ENCODE assay signal across 1 mouse cellular context in genomic region chr1:86524619-86525498, GRCm38 (mm10).
TF ChIP-seq lines count a peak whose summit lies in the region.

No protein-coding gene starts in this region.

TF ChIP-seq in MEL, 35 proteins besides CTCF, POLR2A, EP300 and RAD21 (continued from another document):
- TF ChIP-seq ELF1 (IDR thresholded peaks at IDR 0.05; ENCODE audit: low read depth, low read length) (peak; percentile 79), NELFE (IDR thresholded peaks at IDR 0.05; ENCODE audit: low read depth, low read length) (no peak; the same call in 1 of the 2 replicates), MYC (IDR thresholded peaks at IDR 0.05; ENCODE audit: low read depth, low read length) (peak; percentile 95), USF1 (IDR thresholded peaks at IDR 0.05; ENCODE audit: low read depth, low read length) (0 out of 2 replicates have a peak, but pooled peaks have one; percentile 20), RCOR1 (IDR thresholded peaks at IDR 0.05; ENCODE audit: low read depth, low read length) (peak; percentile 71; the same call in 1 of the 2 replicates), POLR2AphosphoS2 (IDR thresholded peaks at IDR 0.05; ENCODE audit: low read length) (no peak; the same call in 1 of the 2 replicates), MAFK (IDR thresholded peaks at IDR 0.05; ENCODE audit: borderline replicate concordance, low read depth, low read length) (no peak)
TF ChIP-seq in MEL: peak in this region for 16.
